Mouse (Mus musculus) frontal cortex, adult (tissue): ENCODE measurements around the gene Hpse2.
A peak's percentile ranks its signal among the peaks of the same experiment; 100 is the strongest.
"Not testable (repeated sequence)": the region's sequence is repeated elsewhere in the genome, so short reads cannot be mapped to it uniquely, and the experiment has no call there.

Experiments
- ATAC-seq: cut with Nextera tagmentation; 2 replicates; pipeline ENCODE4 v1.9.2; 2017; ENCODE audit warnings: mild to moderate bottlenecking, moderate library complexity, mixed read lengths; ENCODE audit not compliant: low TSS enrichment

Gene Hpse2

DNA sequence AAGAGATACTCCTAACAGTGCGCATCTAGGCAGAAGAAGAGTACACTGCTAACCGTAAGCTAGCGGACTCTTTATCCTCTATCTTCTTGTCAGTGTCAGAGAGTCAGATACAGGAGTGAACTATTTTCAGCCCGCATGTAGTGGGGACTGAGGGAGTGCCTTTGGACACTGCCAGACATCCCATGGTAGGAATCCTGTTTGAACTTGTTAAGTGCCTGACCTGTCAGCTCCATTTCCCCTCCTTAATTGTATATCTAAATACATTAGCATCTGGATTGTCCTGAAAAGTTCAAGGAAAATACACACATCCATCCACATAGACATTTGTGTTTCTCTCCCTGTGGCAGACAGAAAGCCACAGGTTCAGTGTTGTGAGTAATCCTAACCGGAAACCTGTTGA, 531.1 kb downstream of the Hpse2 start:
- ATAC-seq = no peak

DNA sequence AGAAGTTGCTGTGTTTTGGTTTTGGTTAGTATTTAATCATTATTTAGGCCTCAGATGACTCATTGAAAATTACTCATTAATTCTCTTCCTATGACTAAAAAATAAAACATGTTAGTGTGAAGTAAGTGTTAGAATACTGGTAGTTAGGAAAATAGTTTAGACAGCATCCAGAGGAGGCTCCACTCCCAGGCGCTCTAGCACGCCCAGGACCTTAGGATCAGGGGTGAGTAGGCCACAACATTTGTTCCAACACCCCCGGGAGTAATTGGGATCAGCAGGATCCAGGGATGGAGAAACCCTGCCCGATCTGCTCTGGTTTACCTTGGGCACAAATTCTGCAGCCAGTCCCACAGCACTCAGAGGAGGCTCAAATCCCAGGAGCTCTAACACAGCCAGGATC, 532.5 kb downstream of the Hpse2 start:
- ATAC-seq = no peak

DNA sequence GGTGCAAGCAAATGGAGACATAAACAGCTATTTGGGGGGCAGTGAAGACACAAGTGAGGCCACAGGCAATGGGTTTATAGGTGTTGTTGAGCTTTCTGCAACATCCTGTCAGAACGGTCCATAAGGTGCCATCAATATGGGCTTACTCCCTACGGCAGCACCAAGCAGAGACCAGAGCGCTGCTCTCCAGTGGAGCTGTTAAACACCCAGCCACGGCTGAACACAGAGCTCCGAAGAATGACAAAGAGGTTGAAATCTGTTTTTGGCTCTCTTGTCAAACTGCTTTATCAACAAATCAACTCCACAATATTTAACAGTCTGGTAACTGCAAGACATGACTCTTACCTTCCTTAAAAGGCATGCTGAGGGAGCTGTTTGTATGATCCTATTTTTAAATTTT, 537.7 kb downstream of the Hpse2 start:
- no peak for ATAC-seq

DNA sequence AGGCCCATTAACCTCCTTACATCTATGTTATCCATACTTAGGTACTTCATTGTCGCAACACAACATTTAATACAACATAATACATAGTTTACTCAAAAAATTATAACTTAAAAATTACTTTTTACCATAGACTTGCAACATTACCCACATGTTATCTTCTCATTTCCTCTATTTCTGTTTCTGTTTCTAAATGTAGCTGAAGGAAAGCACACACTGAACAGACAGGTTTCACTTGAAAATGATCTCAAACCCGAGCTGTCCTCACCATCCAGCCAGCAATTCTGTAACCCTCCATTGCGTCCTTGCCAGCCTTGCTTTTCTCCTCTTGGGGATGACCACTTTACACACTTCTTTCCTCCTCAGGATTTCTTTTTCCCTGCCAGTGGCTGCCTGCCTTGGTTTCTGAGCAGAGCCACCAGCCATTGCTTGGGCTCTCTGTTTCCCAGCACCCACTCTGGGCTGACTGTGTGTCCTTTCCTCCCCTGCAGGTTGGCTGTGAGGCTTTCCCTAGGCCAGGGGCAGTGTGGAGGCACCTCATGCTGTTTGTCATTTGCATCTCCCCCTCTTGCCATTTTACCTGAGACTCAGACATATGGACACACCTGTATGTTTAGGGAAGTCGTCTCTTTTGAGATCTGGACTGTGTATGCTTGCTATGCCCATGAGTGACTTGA, 548.4 kb downstream of the Hpse2 start:
- no peak for ATAC-seq

DNA sequence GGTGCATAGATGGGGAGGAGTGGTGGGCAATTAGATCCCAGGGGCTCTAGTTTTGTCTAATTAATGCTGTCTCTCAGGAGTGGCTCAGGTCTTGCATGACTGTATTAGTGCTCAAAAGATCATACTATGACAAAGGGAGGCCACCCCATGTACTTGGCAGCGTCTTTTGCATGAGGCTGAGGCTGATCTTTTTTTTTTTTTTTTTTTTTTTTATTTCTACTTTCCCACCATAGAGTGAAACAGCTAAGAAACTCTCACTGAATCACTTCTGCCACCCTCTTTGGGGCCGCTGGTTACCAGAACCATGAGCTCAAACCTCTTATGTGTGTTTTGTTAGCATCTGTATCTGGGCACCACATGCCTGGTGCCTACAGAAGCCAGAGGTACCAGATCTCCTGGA, 549.0 kb downstream of the Hpse2 start:
- ATAC-seq = no peak

DNA sequence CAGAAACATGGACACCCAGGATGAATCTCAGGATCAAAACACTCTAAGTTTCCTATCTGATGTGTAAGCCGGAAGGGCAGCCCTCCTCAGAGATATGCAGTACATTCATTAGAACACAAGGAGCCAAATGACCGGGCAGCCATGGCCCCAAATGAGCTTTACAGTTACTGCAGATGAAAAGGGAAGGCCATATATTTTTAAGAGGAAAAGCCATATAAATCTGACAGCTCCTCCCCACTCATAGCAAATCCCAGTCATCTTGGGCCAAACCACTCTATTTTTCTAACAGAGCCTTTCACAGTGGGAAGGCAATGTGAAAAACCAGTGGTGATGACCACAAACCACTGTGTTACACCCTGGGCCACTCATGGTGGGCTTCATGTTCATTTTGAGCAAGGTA, 549.9 kb downstream of the Hpse2 start:
- no peak for ATAC-seq

DNA sequence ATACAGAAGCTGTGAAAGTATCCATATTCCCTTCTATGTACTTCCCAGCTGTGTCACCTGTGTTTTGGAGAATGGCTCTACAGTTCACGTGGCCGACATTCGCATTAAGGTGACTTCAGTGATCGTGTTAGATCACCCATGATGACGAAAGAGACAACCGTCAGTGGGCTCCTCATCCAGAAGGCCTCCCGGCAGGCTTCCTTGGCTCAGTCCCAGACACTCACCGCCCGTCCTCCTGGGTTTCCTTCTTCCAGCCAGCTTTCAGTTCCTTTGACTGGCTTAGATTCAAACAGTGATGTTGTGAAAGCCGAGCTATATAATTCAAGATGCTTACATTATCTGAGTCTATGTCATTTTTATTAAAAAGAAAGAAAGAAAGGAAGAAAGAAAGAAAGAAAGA, 550.6 kb downstream of the Hpse2 start:
- no peak for ATAC-seq

DNA sequence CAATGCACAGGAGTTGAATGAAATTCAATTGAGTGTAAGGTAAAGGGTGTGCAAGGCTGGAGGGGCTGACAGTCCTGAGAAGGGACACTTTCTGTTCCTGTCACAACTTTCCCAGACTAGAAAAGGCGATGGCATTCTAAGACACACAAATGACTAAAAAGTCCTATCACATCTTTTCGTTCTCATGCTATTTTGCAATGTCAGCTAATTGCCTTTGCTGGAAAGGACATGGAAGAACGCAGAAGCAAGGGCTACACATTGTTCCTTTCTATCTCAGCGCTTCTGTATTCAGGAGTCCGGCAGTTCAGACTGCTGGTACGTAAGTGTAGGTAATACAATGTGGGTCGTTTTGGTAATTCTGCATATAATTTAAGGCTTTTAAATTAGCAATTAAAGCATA, 555.0 kb downstream of the Hpse2 start:
- no peak for ATAC-seq

DNA sequence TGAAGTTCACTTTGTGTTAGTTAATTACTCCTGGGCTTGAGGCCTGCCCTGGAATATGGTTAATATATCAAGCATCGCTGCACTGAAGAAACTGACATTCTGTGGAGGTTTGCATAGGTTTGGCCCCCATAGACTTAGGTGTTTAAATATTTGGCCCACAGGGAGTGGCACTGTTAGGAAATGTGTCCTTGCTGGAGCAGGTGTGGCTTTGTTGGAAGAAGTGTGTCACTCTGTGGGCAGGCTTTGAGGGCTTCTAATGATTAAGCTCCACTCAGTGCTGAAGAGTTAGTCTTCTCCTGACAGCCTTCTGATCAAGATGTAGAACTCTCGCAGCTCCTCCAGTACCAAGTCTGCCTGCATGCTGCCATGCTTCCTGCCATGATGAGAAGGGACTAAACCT, 555.9 kb downstream of the Hpse2 start:
- ATAC-seq = no peak

DNA sequence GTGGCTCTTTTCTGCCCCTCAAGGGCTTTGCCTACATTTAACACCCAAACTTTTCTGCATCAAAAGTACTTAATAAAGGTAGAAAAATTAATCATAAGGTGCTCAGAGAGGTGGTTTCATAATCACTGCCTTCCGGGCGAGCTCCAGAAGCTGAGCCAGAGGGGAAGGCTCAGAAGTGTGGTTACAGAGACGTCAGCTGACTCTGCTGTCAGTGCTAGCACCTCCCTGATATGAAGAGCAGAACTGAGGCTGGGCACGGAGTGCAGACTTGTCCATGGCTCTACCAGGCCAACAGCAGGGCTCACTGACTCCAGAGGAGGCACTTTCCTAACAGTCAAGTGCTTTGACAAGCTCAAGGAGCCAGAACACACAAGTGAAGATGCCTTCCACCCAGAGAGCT, 559.0 kb downstream of the Hpse2 start:
- no peak for ATAC-seq

DNA sequence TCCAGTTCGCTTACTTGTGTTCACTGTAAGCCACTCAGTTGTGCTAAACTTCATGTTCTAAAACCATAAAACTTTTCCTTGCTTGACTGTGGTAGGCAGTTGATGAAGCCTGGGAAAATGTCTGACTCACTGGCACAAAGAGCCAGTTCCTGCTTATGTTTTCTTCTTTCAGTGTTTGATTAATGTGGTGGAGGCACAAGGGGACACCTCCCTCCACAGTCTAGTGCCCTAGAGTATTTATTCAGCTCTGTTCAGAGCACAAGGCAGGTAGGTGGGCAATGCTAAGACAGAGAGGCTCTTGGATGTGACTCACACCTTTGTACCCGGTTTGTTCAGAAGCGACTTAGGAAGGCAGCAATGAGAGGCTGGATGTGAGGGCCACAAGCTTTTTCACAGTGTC, 560.3 kb downstream of the Hpse2 start:
- no peak for ATAC-seq

DNA sequence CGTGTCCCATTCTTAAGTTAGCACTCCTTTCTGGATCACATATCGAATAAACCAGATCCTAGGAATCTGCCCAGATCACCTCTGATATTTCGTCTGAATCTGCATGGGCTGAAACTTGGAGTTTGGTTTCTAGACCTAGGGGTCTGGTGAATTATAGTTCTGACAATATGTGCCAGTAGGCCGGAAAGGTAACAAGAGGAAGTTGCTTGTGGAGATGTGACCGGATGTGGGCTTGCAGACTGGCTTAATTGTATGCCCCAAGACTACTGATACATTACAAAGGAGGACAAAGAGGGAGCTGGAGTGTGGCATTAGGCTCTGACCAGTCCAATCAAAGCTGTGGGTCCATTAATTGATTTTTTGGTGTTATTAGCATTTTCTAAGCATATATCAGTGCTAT, 568.0 kb downstream of the Hpse2 start:
- ATAC-seq = no peak

DNA sequence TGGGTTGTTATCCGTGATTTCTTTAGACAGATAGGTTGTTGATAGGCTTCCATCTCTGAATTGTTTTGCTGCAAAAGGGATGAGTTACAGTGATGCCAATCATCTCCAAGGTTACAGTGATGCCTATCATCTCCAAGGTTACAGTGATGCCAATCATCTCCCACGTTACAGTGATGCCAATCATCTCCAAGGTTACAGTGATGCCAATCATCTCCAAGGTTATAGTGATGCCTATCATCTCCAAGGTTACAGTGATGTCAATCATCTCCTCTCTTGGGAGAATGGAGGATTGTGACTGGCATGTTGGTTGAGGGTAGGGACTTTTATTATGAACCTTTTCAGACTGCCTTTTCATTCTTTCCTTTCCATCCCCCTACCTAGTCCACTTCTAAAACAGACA, 570.4 kb downstream of the Hpse2 start:
- no peak for ATAC-seq

DNA sequence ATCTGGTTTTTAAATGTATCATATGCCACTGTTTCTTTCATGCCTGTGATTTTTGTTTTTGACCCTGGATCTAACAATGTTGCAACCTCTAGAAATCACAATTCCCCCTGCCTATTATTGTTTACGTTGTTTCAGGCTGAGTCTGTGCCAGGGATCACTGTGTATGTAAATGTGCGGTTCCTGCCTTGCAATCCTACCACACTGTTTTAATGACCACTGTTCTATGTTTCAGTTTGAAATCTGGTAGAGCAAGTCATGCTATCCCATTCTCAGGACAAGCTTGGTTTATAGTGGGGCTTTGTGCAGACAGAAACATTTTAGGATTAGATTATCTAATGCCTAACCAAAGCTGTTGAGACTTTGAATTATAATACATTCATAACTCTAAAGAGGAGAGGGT, 571.9 kb downstream of the Hpse2 start:
- no peak for ATAC-seq

DNA sequence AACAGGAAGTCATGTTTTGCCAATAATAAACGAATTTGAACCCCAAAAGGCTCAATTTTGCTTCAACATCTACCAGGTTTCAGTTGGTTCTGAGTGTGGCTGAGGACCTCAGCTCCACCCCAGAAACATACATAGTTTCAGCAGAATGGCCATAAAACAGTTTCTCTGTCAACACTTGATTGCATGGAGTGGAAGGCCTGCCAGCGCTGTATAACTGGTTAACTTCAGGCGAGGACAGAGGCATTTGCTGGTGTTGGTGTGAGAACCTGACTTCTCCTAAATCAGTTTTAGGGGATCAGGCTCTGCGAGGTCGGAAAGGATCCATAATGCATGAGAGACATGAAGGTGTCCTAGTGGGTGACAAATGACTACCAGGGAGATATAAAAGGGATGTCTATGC, 578.0 kb downstream of the Hpse2 start:
- no peak for ATAC-seq

DNA sequence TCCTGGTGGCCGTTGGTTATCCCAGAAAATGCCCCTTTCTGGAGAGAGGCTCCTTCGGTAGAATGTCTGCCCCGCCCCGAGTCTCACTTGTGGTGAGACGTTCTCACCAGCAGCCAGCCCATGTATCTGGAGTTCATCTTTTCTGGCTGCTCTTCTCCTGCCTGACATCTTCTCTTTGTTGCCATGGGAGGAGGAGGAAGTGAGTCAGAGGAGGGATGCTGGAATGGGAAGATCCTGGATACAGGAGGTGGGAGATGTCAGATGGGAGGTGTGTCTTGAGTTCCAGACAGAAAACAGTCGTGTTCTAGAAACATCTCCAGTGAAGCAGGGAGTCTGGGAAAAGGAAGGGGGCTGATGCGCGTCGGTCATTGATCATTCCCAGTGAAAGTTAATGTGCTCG, 578.7 kb downstream of the Hpse2 start:
- no peak for ATAC-seq

DNA sequence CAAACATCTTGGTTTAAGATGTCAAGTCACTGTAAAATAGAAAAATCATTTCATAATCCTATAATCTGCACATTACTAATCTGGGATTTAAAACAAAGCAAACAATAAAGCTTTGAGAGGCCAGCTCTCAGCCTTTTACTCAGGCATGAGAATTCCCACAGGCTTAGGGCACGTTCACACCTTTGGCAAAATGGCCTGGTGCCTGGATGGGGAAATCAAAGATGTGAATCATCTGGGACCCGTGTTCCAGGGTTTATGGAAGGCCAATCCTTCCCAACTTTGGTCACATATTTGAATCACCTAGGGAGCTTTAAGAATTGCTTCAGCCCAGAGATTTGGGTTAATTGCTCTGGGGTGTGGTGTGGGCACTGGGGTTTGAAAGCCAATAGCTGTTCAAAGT, 590.3 kb downstream of the Hpse2 start:
- ATAC-seq = no peak

DNA sequence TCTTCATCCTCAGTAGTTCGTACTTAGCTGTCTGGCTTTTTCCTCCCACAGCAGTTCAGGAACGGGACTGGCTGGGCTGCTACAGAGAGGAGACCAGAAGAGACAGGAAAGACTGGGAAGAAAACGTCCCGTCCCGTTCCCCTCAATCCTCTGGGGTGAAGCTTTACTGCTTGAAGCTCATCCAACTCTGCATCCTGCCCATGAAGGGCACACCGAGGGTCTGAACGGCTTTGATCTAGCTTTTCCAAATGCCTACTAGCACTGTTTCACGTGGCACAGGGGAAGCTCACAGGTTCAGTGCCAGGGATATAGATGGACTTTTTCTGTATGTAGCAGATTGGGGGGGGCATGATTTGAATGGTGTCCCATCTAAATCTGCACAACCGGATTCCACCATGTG, 592.4 kb downstream of the Hpse2 start:
- ATAC-seq = peak; percentile 29; the same call in 1 of the 2 replicates

DNA sequence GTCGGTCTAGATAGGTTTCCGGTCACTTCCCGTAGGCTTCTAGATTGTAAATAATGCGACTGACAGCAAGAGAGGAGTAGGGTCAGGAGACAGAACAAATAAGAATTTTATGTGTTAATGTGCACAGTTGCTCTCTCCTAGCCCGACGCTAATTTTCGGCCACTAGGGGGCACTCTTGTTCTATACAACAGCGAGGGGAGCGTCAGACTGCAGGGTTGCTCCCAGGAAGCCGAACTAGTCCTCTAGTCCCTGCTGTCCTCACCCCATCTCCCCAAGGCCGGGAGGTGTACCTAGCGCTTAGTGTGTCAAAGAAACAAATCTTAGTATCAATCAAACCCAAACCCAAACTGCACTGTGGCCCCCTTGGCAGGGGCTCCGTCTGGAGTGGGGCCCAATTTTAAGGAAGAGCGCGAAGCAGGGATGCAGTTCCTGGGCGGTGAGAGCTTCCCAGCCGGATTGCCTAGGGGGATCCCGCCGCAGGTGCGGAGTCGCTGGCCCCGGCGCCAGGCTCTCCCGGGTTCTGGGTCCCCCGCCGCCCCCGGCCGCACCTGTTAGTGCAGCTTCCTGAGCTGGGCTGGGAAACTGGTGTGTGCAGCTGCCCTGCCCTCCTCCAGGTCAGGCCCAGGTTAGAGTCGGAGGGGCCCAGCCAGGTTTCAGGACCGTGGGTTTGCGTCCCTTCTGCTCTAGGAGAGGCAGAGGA, 593.1 kb downstream of the Hpse2 start:
- ATAC-seq = peak; percentile 97

DNA sequence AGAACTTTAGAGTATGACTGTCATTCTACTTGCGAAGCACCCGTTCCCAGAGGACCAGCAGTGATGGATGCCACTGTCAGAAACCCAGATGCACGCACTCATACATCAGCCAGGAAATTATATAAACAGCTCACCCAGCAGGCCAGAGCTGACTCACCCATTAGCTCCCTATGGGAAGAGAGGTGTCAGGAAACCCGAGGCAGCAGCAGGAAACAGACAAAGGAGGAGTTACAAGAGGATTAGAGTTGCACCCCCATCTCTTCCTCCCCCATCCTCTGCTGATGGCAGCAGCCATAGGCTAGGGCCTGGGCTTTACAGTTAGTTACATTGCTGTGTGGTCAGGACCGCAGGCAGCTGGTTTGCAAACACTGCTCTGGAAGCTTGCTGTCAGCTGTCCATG, 599.8 kb downstream of the Hpse2 start:
- peak; percentile 82 for ATAC-seq

DNA sequence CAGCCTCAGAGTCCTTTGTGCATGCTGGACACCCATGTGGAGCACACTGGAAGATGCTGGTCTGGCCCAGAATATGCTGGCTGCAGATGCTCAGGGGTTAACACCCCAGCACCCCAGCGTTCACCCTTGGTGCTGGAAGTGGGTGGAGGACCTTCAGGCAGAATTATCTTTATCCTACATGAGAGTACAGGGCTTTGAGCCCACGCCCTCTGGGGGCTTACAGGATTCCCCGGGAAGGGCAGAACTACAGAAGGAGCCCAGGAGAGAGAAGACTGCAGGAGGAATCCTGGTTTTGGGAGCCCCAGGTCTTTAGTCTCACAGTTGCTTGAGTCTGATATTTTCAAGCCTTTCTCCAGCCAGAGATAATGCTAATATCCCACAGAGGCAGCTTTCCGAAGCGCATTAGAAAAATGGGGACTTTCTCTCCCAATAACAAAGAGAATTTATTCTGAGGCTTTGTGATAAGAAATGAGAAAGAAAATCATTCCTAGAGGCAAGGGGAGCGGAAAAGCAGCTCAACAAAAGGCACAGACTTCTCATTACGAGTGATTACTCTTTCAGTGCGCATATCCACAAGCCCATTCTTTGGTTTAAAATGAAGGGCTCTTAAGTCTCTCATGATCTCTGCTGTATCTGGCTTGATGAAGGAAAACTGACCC, 602.5 kb downstream of the Hpse2 start:
- ATAC-seq = no peak

DNA sequence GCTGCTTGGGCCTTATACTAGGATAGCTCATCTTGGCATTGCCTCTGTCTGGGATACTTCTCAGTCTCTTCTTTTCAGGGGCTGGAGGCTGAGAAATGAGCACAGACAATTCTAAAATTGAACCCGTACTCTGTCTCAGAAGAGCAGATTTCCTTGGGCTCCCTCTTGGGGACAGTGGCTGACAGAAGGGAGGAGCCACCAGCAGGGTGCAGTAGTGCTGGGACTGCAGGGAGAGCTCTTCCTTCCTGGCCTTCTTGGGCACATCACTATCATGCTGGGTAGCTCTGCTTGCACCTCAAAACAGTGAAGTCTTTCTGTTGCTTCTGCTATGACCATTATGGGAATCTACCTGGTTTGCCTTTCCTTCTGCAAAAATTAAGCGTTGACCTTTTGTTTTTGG, 603.0 kb downstream of the Hpse2 start:
- peak; percentile 74; the same call in 1 of the 2 replicates for ATAC-seq

DNA sequence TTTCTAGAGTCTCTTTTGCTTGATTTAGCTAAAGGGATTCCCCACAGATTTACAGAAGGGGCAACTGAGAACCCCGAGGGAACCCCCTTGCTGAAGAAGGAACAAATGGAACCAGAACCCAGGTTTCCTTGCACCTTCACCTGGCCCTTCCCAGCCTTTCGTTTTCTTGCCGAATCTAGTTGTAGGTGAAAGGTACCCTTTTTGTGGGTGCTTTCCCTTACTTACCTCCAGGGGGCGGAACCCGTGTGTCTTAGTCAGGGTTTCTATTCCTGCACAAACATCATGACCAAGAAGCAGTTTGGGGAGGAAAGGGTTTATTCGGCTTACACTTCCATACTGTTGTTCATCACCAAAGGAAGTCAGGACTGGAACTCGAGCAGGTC, 608.0 kb downstream of the Hpse2 start:
- not testable (repeated sequence) for ATAC-seq
